Mouse (Mus musculus): Measurements from ENCODE around the gene Cltc.

The Cltc gene

GRCm38 (mm10) chr11:86644553-86644952 is 112.8 kb downstream of the Cltc start:
- DNase-seq: no peak
